Mouse (Mus musculus) hindbrain, embryonic 13.5 days (tissue): ENCODE data around the gene Mrps12. TPM values are rescaled to one million over a fixed set of nuclear protein-coding genes. Genes with fewer than 3 reads are reported as not detected.

Experiments
- ATAC-seq: fragments of 200-750 bp; cut with Nextera tagmentation; 2 replicates; pipeline ENCODE4 v1.8.0; 2017; ENCODE audit warnings: moderate TSS enrichment; ENCODE audit not compliant: low FRiP score
- H3K27ac ChIP-seq: fragments of 300-500 bp; sonication (generic); 2 replicates; pipeline ENCODE4 v1.5.1; 2015; ENCODE audit warnings: inconsistent platforms, mild to moderate bottlenecking, moderate library complexity
- H3K27me3 ChIP-seq: fragments of 300-500 bp; sonication (generic); 2 replicates; pipeline ENCODE4 v1.6.1; 2015; ENCODE audit warnings: mild to moderate bottlenecking, inconsistent platforms
- H3K36me3 ChIP-seq: fragments of 300-500 bp; sonication (generic); 2 replicates; pipeline ENCODE4 v1.6.1; 2015; ENCODE audit warnings: mild to moderate bottlenecking, inconsistent platforms
- H3K4me1 ChIP-seq: fragments of 300-500 bp; sonication (generic); replicated peaks from 2 replicates; pipeline ENCODE4 v1.6.1; 2015; ENCODE audit warnings: inconsistent platforms
- H3K4me2 ChIP-seq: fragments of 300-500 bp; sonication (generic); 2 replicates; pipeline ENCODE4 v1.6.1; 2015; ENCODE audit warnings: inconsistent platforms, mild to moderate bottlenecking, moderate library complexity
- H3K4me3 ChIP-seq: fragments of 300-500 bp; sonication (generic); 2 replicates; pipeline ENCODE4 v1.5.1; 2015; ENCODE audit warnings: mild to moderate bottlenecking, inconsistent platforms
- H3K9ac ChIP-seq: fragments of 300-500 bp; sonication (generic); 2 replicates; pipeline ENCODE4 v1.6.1; 2015; ENCODE audit warnings: mild to moderate bottlenecking, inconsistent platforms
- H3K9me3 ChIP-seq: fragments of 300-500 bp; sonication (generic); 2 replicates; pipeline ENCODE4 v1.6.1; 2016; ENCODE audit warnings: inconsistent platforms
- WGBS: fragments of 180-500 bp; shearing (Covaris S2); methylation state at CpG from one replicate; pipeline ENCODE4 v1.1.7; 2015; 5-methylcytosine and 5-hydroxymethylcytosine counted together
- polyA plus RNA-seq: library from polyadenylated mRNA; unstranded; fragments of >200 nt; fragmentation: Nextera tagmentation; extraction: Ambion mirVana; gene quantifications from 2 replicates; pipeline ENCODE4 v1.2.1, GENCODE M21; 2015

The Mrps12 gene
- polyA plus RNA-seq: 108 and 114 TPM in 2 replicates

- WGBS: under 1% methylated on average over 39 of the region's 39 CpGs
- peak within 1 kb of the TSS; percentile 93 for H3K4me2 ChIP-seq
These were observed at the start of gene Mrps12, which contains the start of gene Sars2 for GRCm38 (mm10) chr7:28741709-28742438. Mrps12 (minus strand) TSS chr7:28741820. Sars2 (plus strand) TSS chr7:28741992.

DNA sequence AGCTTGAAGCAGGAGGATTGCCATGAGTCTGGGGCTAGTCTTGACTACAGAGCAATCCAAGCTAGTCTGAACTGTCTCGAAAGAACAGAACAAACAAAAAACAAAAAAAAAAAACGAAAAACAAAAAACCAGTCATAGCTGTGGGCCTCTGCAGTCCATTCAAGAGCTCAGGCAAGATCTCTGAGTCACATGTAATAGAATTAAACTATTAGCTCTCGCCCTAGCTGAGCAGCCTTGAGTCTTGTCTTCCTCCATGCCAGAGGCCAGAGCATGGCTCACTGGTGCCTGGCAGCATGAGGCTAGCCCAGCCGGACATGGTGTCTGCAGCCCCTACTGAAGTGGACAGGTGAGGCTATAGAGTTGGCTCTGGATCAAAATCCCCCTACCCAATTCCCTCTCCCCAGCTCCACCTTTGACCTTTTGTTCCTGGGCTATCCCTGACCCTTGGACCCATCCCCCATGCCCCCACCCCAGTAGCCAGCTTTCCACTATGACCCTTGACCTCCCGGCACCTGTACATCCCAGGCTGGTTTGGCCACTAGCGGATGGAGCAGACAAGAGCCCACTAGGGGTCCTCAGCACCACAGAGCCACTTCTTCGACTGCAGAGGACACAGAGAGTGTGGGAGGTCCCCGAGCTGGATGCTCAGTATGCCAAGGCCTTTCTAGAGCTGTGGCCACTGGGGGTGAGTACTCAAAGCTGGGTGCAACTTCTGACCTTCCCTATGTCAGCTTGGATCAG lies 48.6 kb upstream of the Mrps12 start:
- Histone ChIP-seq H3K9me3 (no peaks in the 10 kb centered on the region), H3K4me3 (no peak overlapping the region), H3K27me3 (no peaks in the 10 kb centered on the region), H3K27ac (no peak overlapping the region), H3K4me2 (no peak overlapping the region), H3K4me1 (no peaks in the 10 kb centered on the region), H3K36me3 (peaks cover 34% of the 10 kb centered on the region), H3K9ac (no peak overlapping the region)
- WGBS: 53% methylated on average over 8 of the region's 8 CpGs
- no peak for ATAC-seq

More at GRCm38 (mm10) chr7:28741709-28742438, at the start of gene Mrps12, which contains the start of gene Sars2:
- no peaks in the 10 kb centered on the region for H3K9me3 ChIP-seq
- peaks cover 15% of the 10 kb centered on the region for H3K4me1 ChIP-seq
- H3K27me3 ChIP-seq: no peaks in the 10 kb centered on the region
- peaks cover 47% of the 10 kb centered on the region for H3K36me3 ChIP-seq
- peak; percentile 99 for ATAC-seq
- peak within 1 kb of the TSS; percentile 87 for H3K27ac ChIP-seq
- peak within 1 kb of the TSS; percentile 68 for H3K4me3 ChIP-seq
- peak within 1 kb of the TSS; percentile 91 for H3K9ac ChIP-seq

GRCm38 (mm10) chr7:28789235-28789634 lies 47.6 kb upstream of the Mrps12 start:
- no peaks in the 10 kb centered on the region for H3K4me1 ChIP-seq
- 83% methylated on average over 3 of the region's 3 CpGs for WGBS
- no peak for ATAC-seq
- H3K4me3 ChIP-seq: no peak overlapping the region
- H3K27ac ChIP-seq: no peak overlapping the region
- peaks cover 43% of the 10 kb centered on the region for H3K36me3 ChIP-seq
- no peak overlapping the region for H3K9ac ChIP-seq
- no peaks in the 10 kb centered on the region for H3K27me3 ChIP-seq
- H3K4me2 ChIP-seq: no peak overlapping the region
- H3K9me3 ChIP-seq: no peaks in the 10 kb centered on the region

DNA sequence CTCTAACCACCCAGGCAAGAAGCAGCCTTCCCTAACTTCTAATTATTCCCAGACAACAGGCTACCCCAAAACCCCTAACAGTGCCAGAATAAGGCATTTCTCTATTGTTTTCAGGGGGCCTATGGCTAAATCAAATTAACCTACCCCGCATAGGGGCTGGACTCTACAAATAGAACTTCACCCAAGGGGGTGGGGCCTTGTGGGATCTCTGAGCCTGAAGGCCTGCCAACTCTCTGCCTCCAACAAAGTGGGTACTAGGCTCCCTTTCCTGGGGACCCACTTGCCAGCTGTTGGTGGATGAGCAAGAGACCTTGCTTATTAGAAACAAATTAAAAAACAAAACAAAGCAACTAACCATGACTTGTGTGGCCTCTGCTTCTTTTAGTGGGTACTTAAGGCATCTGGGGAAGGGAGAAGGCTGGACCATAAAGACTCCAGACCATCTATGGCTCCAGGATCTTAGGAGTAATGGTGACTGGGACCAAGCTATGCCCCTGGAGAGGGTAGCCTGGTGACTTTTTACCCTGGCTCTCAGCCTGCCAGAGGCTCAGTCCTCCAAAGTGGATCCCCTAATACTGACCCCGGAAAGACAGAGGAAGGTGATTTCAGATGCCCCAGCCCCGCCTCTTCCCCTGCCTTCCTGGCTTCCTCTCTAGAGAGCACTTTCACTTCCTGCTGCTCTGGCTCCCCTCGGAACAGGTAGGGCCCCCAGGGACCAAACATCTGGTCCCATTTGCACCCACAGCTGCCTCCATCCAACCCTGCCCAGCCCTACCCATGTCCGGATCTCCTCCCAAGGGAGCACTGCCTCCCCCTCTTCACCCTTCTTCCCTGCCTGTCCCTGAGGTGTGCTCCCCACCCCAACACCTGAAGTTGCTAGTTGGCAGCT lies 46.9 kb upstream of the Mrps12 start, which contains the start of gene Rinl:
Rinl (plus strand) TSS at position 663 of the 889 bp plus-strand sequence.
- Histone ChIP-seq H3K36me3 (peaks cover 50% of the 10 kb centered on the region), H3K27ac (no peak within 1 kb of the TSS), H3K27me3 (no peaks in the 10 kb centered on the region), H3K4me2 (no peak within 1 kb of the TSS), H3K4me3 (no peak within 1 kb of the TSS), H3K4me1 (no peaks in the 10 kb centered on the region), H3K9me3 (no peaks in the 10 kb centered on the region), H3K9ac (no peak within 1 kb of the TSS)
- 72% methylated on average over 5 of the region's 5 CpGs for WGBS
- ATAC-seq: no peak

DNA sequence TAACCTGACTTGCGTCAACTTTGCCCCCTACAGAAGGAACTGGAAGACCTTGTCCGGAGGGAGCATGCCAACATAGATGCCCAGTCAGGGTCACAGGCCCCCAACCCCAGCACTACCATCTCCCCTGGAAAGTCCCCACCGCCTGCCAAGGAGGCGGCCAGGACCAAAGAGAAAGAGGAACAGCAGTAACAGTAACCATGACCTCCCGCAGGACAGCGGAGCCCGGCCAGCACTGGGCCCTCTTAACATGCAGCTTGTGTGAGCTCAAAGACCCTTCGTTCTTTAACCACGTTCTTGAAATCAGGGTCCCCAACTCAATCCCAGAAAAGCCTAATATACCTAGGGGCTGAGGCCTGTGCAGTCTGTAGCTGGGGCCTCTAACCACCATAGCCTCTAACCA lies 46.3 kb upstream of the Mrps12 start:
- H3K9me3 ChIP-seq: no peaks in the 10 kb centered on the region
- no peak overlapping the region for H3K27ac ChIP-seq
- H3K4me3 ChIP-seq: no peak overlapping the region
- no peaks in the 10 kb centered on the region for H3K4me1 ChIP-seq
- peaks cover 56% of the 10 kb centered on the region for H3K36me3 ChIP-seq
- no peak overlapping the region for H3K9ac ChIP-seq
- ATAC-seq: no peak
- 94% methylated on average over 9 of the region's 9 CpGs for WGBS
- no peaks in the 10 kb centered on the region for H3K27me3 ChIP-seq
- H3K4me2 ChIP-seq: no peak overlapping the region

DNA sequence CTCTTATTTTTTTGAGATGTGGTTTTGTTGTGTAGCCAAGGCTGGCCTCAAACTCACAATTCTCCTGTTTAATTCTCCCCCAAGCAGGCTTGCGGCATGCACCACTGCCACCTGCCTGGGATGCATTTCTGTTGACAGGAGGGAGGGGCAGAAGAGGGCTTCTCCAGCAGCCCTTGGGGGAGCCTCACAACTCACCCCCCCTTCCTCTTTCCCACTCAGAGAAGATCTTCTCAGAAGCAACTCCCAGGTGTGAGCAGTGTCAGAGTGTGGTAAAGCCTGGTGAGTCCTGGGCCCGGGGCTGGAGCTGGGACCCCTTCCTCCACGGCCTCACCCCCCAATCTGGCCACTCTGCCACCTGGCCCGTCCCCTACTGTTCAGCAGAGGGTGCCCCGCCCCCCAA lies 43.5 kb upstream of the Mrps12 start:
- Histone ChIP-seq H3K9me3 (no peaks in the 10 kb centered on the region), H3K4me3 (no peak overlapping the region), H3K4me2 (no peak overlapping the region), H3K9ac (peak overlapping the region; percentile 29; the same call in 1 of the 2 replicates), H3K36me3 (peaks cover 62% of the 10 kb centered on the region), H3K27me3 (no peaks in the 10 kb centered on the region), H3K4me1 (peaks cover 4% of the 10 kb centered on the region), H3K27ac (no peak overlapping the region)
- no peak for ATAC-seq
- WGBS: 74% methylated on average over 5 of the region's 5 CpGs

GRCm38 (mm10) chr7:28781261-28781663 lies 39.6 kb upstream of the Mrps12 start:
- no peak overlapping the region for H3K4me3 ChIP-seq
- H3K9ac ChIP-seq: no peak overlapping the region
- H3K4me2 ChIP-seq: no peak overlapping the region
- 92% methylated on average over 8 of the region's 8 CpGs for WGBS
- no peaks in the 10 kb centered on the region for H3K27me3 ChIP-seq
- peaks cover 62% of the 10 kb centered on the region for H3K36me3 ChIP-seq
- H3K9me3 ChIP-seq: no peaks in the 10 kb centered on the region
- peaks cover 4% of the 10 kb centered on the region for H3K4me1 ChIP-seq
- H3K27ac ChIP-seq: no peak overlapping the region
- ATAC-seq: no peak

DNA sequence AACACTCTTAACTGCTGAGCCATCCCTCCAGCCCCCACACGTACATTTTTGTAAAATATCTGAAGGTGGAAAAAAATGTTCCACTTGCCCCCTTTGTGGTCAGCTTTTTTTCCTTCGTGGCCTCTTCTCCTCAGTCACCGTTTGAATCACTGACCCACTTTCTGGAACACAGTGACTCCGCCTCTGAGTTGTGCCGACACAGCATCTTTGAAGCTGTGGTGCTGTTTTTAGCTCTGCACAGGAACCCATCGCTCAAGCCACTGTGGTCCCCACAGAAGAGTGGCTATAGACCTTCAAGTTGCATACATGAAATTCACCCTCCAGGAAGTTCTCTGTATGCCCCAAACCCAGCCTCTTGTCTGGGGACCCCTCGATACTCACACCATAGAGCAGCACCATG lies 39.2 kb upstream of the Mrps12 start:
- no peak for ATAC-seq
- peaks cover 58% of the 10 kb centered on the region for H3K36me3 ChIP-seq
- peaks cover 4% of the 10 kb centered on the region for H3K4me1 ChIP-seq
- H3K9me3 ChIP-seq: no peaks in the 10 kb centered on the region
- H3K9ac ChIP-seq: no peak overlapping the region
- H3K4me3 ChIP-seq: no peak overlapping the region
- no peaks in the 10 kb centered on the region for H3K27me3 ChIP-seq
- H3K27ac ChIP-seq: no peak overlapping the region
- no peak overlapping the region for H3K4me2 ChIP-seq
- WGBS: 87% methylated on average over 7 of the region's 7 CpGs

GRCm38 (mm10) chr7:28780067-28780658 lies 38.5 kb upstream of the Mrps12 start:
- 44% methylated on average over 6 of the region's 6 CpGs for WGBS
- Histone ChIP-seq H3K27ac (no peak overlapping the region; the same call in 1 of the 2 replicates), H3K9ac (no peak overlapping the region; the same call in 1 of the 2 replicates), H3K27me3 (no peaks in the 10 kb centered on the region), H3K9me3 (no peaks in the 10 kb centered on the region), H3K4me2 (no peak overlapping the region), H3K4me1 (peaks cover 4% of the 10 kb centered on the region), H3K4me3 (no peak overlapping the region), H3K36me3 (peaks cover 52% of the 10 kb centered on the region)
- peak; percentile 49; the same call in 1 of the 2 replicates for ATAC-seq

DNA sequence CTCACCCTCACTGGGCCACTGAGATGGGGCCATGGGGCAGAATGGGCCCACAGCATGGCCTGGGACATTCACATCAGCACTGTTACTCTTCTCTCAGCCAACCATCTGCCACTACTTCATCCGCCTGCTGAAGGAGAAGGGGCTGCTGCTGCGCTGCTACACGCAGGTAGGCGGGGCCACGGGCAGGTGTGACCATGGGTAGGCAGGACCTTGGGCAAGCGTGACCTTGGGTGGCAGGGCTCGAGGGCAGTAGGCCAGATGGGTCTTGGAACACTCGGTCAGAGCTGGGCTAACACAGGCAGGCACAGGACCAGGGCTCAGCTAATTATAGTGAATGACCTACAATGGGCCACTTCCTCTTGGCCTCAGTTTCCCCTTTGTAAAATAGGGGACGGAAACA lies 37.2 kb upstream of the Mrps12 start:
- WGBS: 87% methylated on average over 9 of the region's 9 CpGs
- no peaks in the 10 kb centered on the region for H3K27me3 ChIP-seq
- H3K9me3 ChIP-seq: no peaks in the 10 kb centered on the region
- H3K27ac ChIP-seq: no peak overlapping the region
- H3K4me2 ChIP-seq: no peak overlapping the region
- no peak overlapping the region for H3K4me3 ChIP-seq
- peaks cover 52% of the 10 kb centered on the region for H3K36me3 ChIP-seq
- no peak for ATAC-seq
- peak overlapping the region; percentile 13; the same call in 1 of the 2 replicates for H3K9ac ChIP-seq
- peaks cover 13% of the 10 kb centered on the region for H3K4me1 ChIP-seq

GRCm38 (mm10) chr7:28775129-28775528 lies 33.5 kb upstream of the Mrps12 start:
- Histone ChIP-seq H3K27me3 (no peaks in the 10 kb centered on the region), H3K4me2 (no peak overlapping the region), H3K9ac (no peak overlapping the region; the same call in 1 of the 2 replicates), H3K9me3 (no peaks in the 10 kb centered on the region), H3K27ac (no peak overlapping the region), H3K4me1 (peaks cover 18% of the 10 kb centered on the region), H3K36me3 (peaks cover 39% of the 10 kb centered on the region), H3K4me3 (no peak overlapping the region)
- ATAC-seq: no peak
- WGBS: 78% methylated on average over 7 of the region's 7 CpGs
